Mouse (Mus musculus) thymus, adult 18-20 months (tissue): ENCODE results near the gene Trim66.

Experiments
- DNase-seq, 2 experiments: peaks; one replicate each; pipeline ENCODE4 v3.0.0; 2022; ENCODE audit warnings: mixed read lengths in 2 of 2

The Trim66 gene

GRCm38 (mm10) chr7:109508034-109508433, at the start of gene Trim66:
Gene Trim66 (minus strand): TSS chr7:109508134.
- no peak for DNase-seq

GRCm38 (mm10) chr7:109546726-109547125, 38.8 kb upstream of the Trim66 start:
- DNase-seq: no peak

GRCm38 (mm10) chr7:109546186-109546585, 38.3 kb upstream of the Trim66 start:
- DNase-seq: no peak

GRCm38 (mm10) chr7:109545255-109545993, 37.5 kb upstream of the Trim66 start:
- no peak for DNase-seq

GRCm38 (mm10) chr7:109544792-109545191, 36.9 kb upstream of the Trim66 start:
- DNase-seq: no peak

- no peak for DNase-seq
These were observed 34.4 kb upstream of the Trim66 start for GRCm38 (mm10) chr7:109542364-109542628.

- DNase-seq: no peak
These were observed 33.9 kb upstream of the Trim66 start for GRCm38 (mm10) chr7:109541609-109542363.

- no peak for DNase-seq
These were observed 33.0 kb upstream of the Trim66 start for GRCm38 (mm10) chr7:109540902-109541301.

GRCm38 (mm10) chr7:109536451-109536946, 28.6 kb upstream of the Trim66 start:
- no peak for DNase-seq

GRCm38 (mm10) chr7:109534921-109535320, 27.0 kb upstream of the Trim66 start:
- no peak for DNase-seq

GRCm38 (mm10) chr7:109533888-109534287, 26.0 kb upstream of the Trim66 start:
- no peak for DNase-seq

- no peak for DNase-seq
These were observed 25.2 kb upstream of the Trim66 start for GRCm38 (mm10) chr7:109533129-109533528.

GRCm38 (mm10) chr7:109532691-109533090, 24.8 kb upstream of the Trim66 start:
- DNase-seq: no peak

GRCm38 (mm10) chr7:109531501-109531900, 23.6 kb upstream of the Trim66 start:
- no peak for DNase-seq

GRCm38 (mm10) chr7:109529741-109530140, 21.8 kb upstream of the Trim66 start:
- DNase-seq: no peak

- DNase-seq: no peak
These were observed 20.4 kb upstream of the Trim66 start for GRCm38 (mm10) chr7:109528356-109528755.

- DNase-seq: no peak
These were observed 19.6 kb upstream of the Trim66 start for GRCm38 (mm10) chr7:109527536-109527935.

- no peak for DNase-seq
These were observed 18.1 kb upstream of the Trim66 start for GRCm38 (mm10) chr7:109525740-109526663.

- no peak for DNase-seq
These were observed 16.8 kb upstream of the Trim66 start for GRCm38 (mm10) chr7:109524763-109525162.

GRCm38 (mm10) chr7:109524442-109524744, 16.5 kb upstream of the Trim66 start:
- DNase-seq: no peak

GRCm38 (mm10) chr7:109523741-109524441, 16.0 kb upstream of the Trim66 start:
- no peak for DNase-seq

GRCm38 (mm10) chr7:109523304-109523703, 15.4 kb upstream of the Trim66 start:
- DNase-seq: no peak

- DNase-seq: no peak
These were observed 14.2 kb upstream of the Trim66 start for GRCm38 (mm10) chr7:109522084-109522483.
